Mouse (Mus musculus) Patski (cell line): ENCODE results near the gene Prkag3. TPM values are rescaled to one million over a fixed set of nuclear protein-coding genes. Genes with fewer than 3 reads are reported as not detected.

Experiments used
- ATAC-seq: fragments of 100-300 bp; one replicate; pipeline ENCODE4 v1.8.0; 2021
- CTCF ChIA-PET: fragments of 350-600 bp; sonication (Branson Sonifier 250); formaldehyde crosslinking; loops from one replicate; lab custom pipeline; 2022; ENCODE audit warnings: inconsistent platforms; lab: Charles Lee
- POLR2A ChIA-PET: fragments of 350-600 bp; sonication (Branson Sonifier 250); formaldehyde crosslinking; loops from one replicate; lab custom pipeline; 2022; ENCODE audit warnings: antibody characterized with exemption, inconsistent platforms; lab: Charles Lee
- DNase-seq: peaks from one replicate; pipeline ENCODE4 v3.0.0-alpha.2; 2011; ENCODE audit warnings: low read depth, low spot score
- H3K27me3 ChIP-seq: fragments of 371-371 bp; one replicate; pipeline ENCODE4 v1.5.1; 2021
- CTCF ChIP-seq: fragments of 100-300 bp; IDR thresholded peaks from one replicate; pipeline ENCODE4 v1.5.1; 2021
- in situ Hi-C: fragments of 300-500 bp; cut with MboI; formaldehyde crosslinking; loops from 3 replicates; pipeline ENCODE4 v1.11.1; 2018; ENCODE audit warnings: low pct_unique_long_range_greater_than_20kb, mixed read lengths
- polyA plus RNA-seq: library from polyadenylated mRNA; unstranded; gene quantifications from one replicate; pipeline ENCODE4 v1.2.3, GENCODE M21; 2021

Gene Prkag3
- polyA plus RNA-seq, 1 experiment from 2014 or later: not detected

- no peak for TF ChIP-seq CTCF
- ATAC-seq: no peak
- DNase-seq: no peak
- H3K27me3 ChIP-seq: peaks cover 18% of the 10 kb centered on the region
- CTCF ChIA-PET: no interaction called here
- in situ Hi-C loops: no loop called here
- POLR2A ChIA-PET: interaction anchor here (0.7 kb wide), 1 partner anchor 34 kb away, joined by 3 read pairs; no protein-coding TSS in a partner anchor
Measured at GRCm38 (mm10) chr1:74714967-74715366, 34.1 kb downstream of the Prkag3 start.

GRCm38 (mm10) chr1:74713859-74714730 is 34.9 kb downstream of the Prkag3 start:
- no peak for DNase-seq
- CTCF ChIA-PET: interaction anchor here (2.1 kb wide), 1 partner anchor 27 kb away, joined by 5 read pairs; no protein-coding TSS in a partner anchor
- no peak for TF ChIP-seq CTCF

GRCm38 (mm10) chr1:74713099-74713858 is 35.7 kb downstream of the Prkag3 start, which contains the start of gene Cyp27a1:
Gene Cyp27a1, plus strand, starts transcription at chr1:74713574.
- in situ Hi-C loops: no loop called here
- CTCF ChIA-PET: interaction anchor here (2.1 kb wide), 1 partner anchor 27 kb away, joined by 5 read pairs; no protein-coding TSS in a partner anchor

More at GRCm38 (mm10) chr1:74713859-74714730, 34.9 kb downstream of the Prkag3 start:
- peaks cover 18% of the 10 kb centered on the region for H3K27me3 ChIP-seq
- no peak for ATAC-seq
- POLR2A ChIA-PET: no interaction called here
- in situ Hi-C loops: no loop called here

GRCm38 (mm10) chr1:74712461-74713098 is 36.4 kb downstream of the Prkag3 start:
- no peak for TF ChIP-seq CTCF
- ATAC-seq (no peak), DNase-seq (no peak)
- in situ Hi-C loops: no loop called here
- ChIA-PET CTCF (interaction anchor here (2.1 kb wide), 1 partner anchor 28 kb away, joined by 5 read pairs; no protein-coding TSS in a partner anchor), POLR2A (interaction anchor here (0.6 kb wide), 1 partner anchor 17 kb away, joined by 5 read pairs; no protein-coding TSS in a partner anchor)
- H3K27me3 ChIP-seq: peaks cover 18% of the 10 kb centered on the region

More at GRCm38 (mm10) chr1:74713099-74713858, 35.7 kb downstream of the Prkag3 start, which contains the start of gene Cyp27a1:
- POLR2A ChIA-PET: interaction anchor here (0.6 kb wide), 1 partner anchor 17 kb away, joined by 5 read pairs; no protein-coding TSS in a partner anchor
- TF ChIP-seq CTCF: no peak
- no peak for ATAC-seq
- no peak for DNase-seq
- H3K27me3 ChIP-seq: peaks cover 18% of the 10 kb centered on the region

GRCm38 (mm10) chr1:74712046-74712445 is 37.0 kb downstream of the Prkag3 start:
- in situ Hi-C loops: no loop called here
- TF ChIP-seq CTCF: no peak
- peaks cover 18% of the 10 kb centered on the region for H3K27me3 ChIP-seq
- ATAC-seq (no peak), DNase-seq (no peak)
- CTCF ChIA-PET: interaction anchor here (2.1 kb wide), 1 partner anchor 29 kb away, joined by 5 read pairs; no protein-coding TSS in a partner anchor
- POLR2A ChIA-PET: no interaction called here

GRCm38 (mm10) chr1:74709566-74709965 is 39.5 kb downstream of the Prkag3 start:
- ATAC-seq: no peak

GRCm38 (mm10) chr1:74705016-74705415 is 44.0 kb downstream of the Prkag3 start:
- DNase-seq (no peak), ATAC-seq (no peak)
- in situ Hi-C loops: no loop called here
- ChIA-PET POLR2A (no interaction called here), CTCF (no interaction called here)
- no peaks in the 10 kb centered on the region for H3K27me3 ChIP-seq
- TF ChIP-seq CTCF: no peak

More at GRCm38 (mm10) chr1:74709566-74709965, 39.5 kb downstream of the Prkag3 start:
- no peak for DNase-seq
- TF ChIP-seq CTCF: no peak
- H3K27me3 ChIP-seq: peaks cover 18% of the 10 kb centered on the region
- ChIA-PET CTCF (no interaction called here), POLR2A (no interaction called here)
- in situ Hi-C loops: no loop called here

GRCm38 (mm10) chr1:74704156-74704555 is 44.9 kb downstream of the Prkag3 start:
- DNase-seq (no peak), ATAC-seq (no peak)
- in situ Hi-C loops: no loop called here
- TF ChIP-seq CTCF: no peak
- no peaks in the 10 kb centered on the region for H3K27me3 ChIP-seq
- ChIA-PET CTCF (no interaction called here), POLR2A (no interaction called here)

- H3K27me3 ChIP-seq: no peaks in the 10 kb centered on the region
- CTCF ChIA-PET: interaction anchor here (1.2 kb wide), 1 partner anchor 18 kb away, joined by 3 read pairs; no protein-coding TSS in a partner anchor
- ATAC-seq (no peak), DNase-seq (no peak)
- POLR2A ChIA-PET: no interaction called here
- in situ Hi-C loops: no loop called here
- TF ChIP-seq CTCF: no peak
Measured at GRCm38 (mm10) chr1:74702142-74702553, 46.9 kb downstream of the Prkag3 start.

GRCm38 (mm10) chr1:74698791-74699190 is 50.2 kb downstream of the Prkag3 start:
- CTCF ChIA-PET: no interaction called here
- POLR2A ChIA-PET: no interaction called here
- no peaks in the 10 kb centered on the region for H3K27me3 ChIP-seq
- no peak for DNase-seq
- in situ Hi-C loops: no loop called here
- TF ChIP-seq CTCF: no peak
- no peak for ATAC-seq
